ENCODE assay signal across 23 mouse cellular contexts in genomic region chr17:4227889-4228288, GRCm38 (mm10).
A peak's percentile ranks its signal among the peaks of the same experiment; 100 is the strongest.
DNase-seq lines count a peak whose midpoint lies in the region; ATAC-seq and TF ChIP-seq lines count a peak whose summit lies in the region.
"Had no signal": no experiment of that assay in that cellular context is flagged by ENCODE, and none has a peak within 500 bp of the region (broad histone marks: within the 10 kb centered on the region; RNA-seq: fewer than 3 reads in every experiment).

No protein-coding gene starts in this region.

- no peaks in the 10 kb centered on the region for H3K27me3 ChIP-seq in hindbrain, embryonic 14.5 days (ENCODE audit: control insufficient read depth, insufficient read depth, low read length)
- no peaks in the 10 kb centered on the region for H3K27me3 ChIP-seq in hindbrain, embryonic 11.5 days (ENCODE audit: control insufficient read depth, insufficient read depth, low read length)
- H3K27me3 ChIP-seq in neural tube, embryonic 13.5 days, result no peaks in the 10 kb centered on the region
- no peaks in the 10 kb centered on the region for H3K27me3 ChIP-seq in kidney, postnatal 0 days (ENCODE audit: insufficient read depth, low read length)
- no peaks in the 10 kb centered on the region for H3K27me3 ChIP-seq in neural tube, embryonic 15.5 days (replicated peaks)
- no peaks in the 10 kb centered on the region for H3K27me3 ChIP-seq in liver, postnatal 0 days (ENCODE audit: insufficient read depth, low read length)
- H3K27me3 ChIP-seq: embryonic facial prominence, embryonic 13.5 days; intestine, embryonic 15.5 days; liver, embryonic 12.5 days had no signal

- no peak for TF ChIP-seq CTCF in kidney, postnatal 0 days (IDR thresholded peaks at IDR 0.05; ENCODE audit: low read depth)
- no peak for TF ChIP-seq CTCF in liver, postnatal 0 days (IDR thresholded peaks at IDR 0.05; ENCODE audit: low read depth)

- H3K9ac ChIP-seq in hindbrain, embryonic 14.5 days, result no peak overlapping the region
- H3K9ac ChIP-seq in hindbrain, embryonic 11.5 days (ENCODE audit: low read depth, low read length), result no peak overlapping the region
- no peak overlapping the region for H3K9ac ChIP-seq in neural tube, embryonic 13.5 days
- no peak overlapping the region for H3K9ac ChIP-seq in kidney, postnatal 0 days (ENCODE audit: low read depth, low read length)
- H3K9ac ChIP-seq in neural tube, embryonic 15.5 days (replicated peaks), result no peak overlapping the region
- no peak overlapping the region for H3K9ac ChIP-seq in liver, postnatal 0 days (replicated peaks)
- H3K9ac ChIP-seq: embryonic facial prominence, embryonic 13.5 days; intestine, embryonic 15.5 days; liver, embryonic 12.5 days; lung, embryonic 14.5 days had no signal

- no peak for ATAC-seq in hindbrain, embryonic 14.5 days (ENCODE audit: low FRiP score)
- no peak for ATAC-seq in hindbrain, embryonic 11.5 days (ENCODE audit: low FRiP score)
- no peak for ATAC-seq in neural tube, embryonic 13.5 days (ENCODE audit: low read depth)
- ATAC-seq in kidney, postnatal 0 days (replicated peaks; ENCODE audit: low FRiP score, low read depth), result peak; percentile 61; the same call in 1 of the 2 replicates
- no peak for ATAC-seq in neural tube, embryonic 15.5 days (ENCODE audit: low FRiP score)
- ATAC-seq in liver, postnatal 0 days, result no peak
- ATAC-seq: forebrain, embryonic 14.5 days; intestine, embryonic 15.5 days; liver, embryonic 12.5 days had no signal

- 50% methylated on average over 10 of the region's 10 CpGs for WGBS in hindbrain, embryonic 14.5 days
- WGBS in hindbrain, embryonic 11.5 days, result 69% methylated on average over 10 of the region's 10 CpGs
- WGBS in neural tube, embryonic 13.5 days, result 52% methylated on average over 10 of the region's 10 CpGs
- 51% methylated on average over 10 of the region's 10 CpGs for WGBS in kidney, postnatal 0 days
- 42% methylated on average over 10 of the region's 10 CpGs for WGBS in neural tube, embryonic 15.5 days
- WGBS in liver, postnatal 0 days (ENCODE audit: insufficient replicate concordance), result 75% methylated on average over 10 of the region's 10 CpGs

- H3K4me1 ChIP-seq in hindbrain, embryonic 14.5 days (replicated peaks; ENCODE audit: control insufficient read depth, insufficient read depth, low read length), result peaks cover 17% of the 10 kb centered on the region; the same call in 1 of the 2 replicates
- H3K4me1 ChIP-seq in hindbrain, embryonic 11.5 days (replicated peaks; ENCODE audit: control insufficient read depth, insufficient read depth, low read length), result 0 out of 2 replicates have a peak, but pooled peaks cover 2% of the 10 kb centered on the region
- H3K4me1 ChIP-seq in neural tube, embryonic 13.5 days (replicated peaks), result peaks cover 16% of the 10 kb centered on the region
- H3K4me1 ChIP-seq in kidney, postnatal 0 days (replicated peaks; ENCODE audit: insufficient read depth, low read length), result no peaks in the 10 kb centered on the region
- peaks cover 16% of the 10 kb centered on the region for H3K4me1 ChIP-seq in neural tube, embryonic 15.5 days
- H3K4me1 ChIP-seq in liver, postnatal 0 days (ENCODE audit: insufficient read depth), result no peaks in the 10 kb centered on the region
- H3K4me1 ChIP-seq: embryonic facial prominence, embryonic 13.5 days; intestine, embryonic 15.5 days; liver, embryonic 12.5 days had no signal

- H3K4me2 ChIP-seq in hindbrain, embryonic 14.5 days (replicated peaks), result peak overlapping the region; percentile 19
- H3K4me2 ChIP-seq in hindbrain, embryonic 11.5 days (replicated peaks; ENCODE audit: low read depth, low read length), result no peak overlapping the region
- H3K4me2 ChIP-seq in neural tube, embryonic 13.5 days, result no peak overlapping the region
- 0 out of 2 replicates have a peak overlapping the region, but pooled peaks have one; percentile 10 for H3K4me2 ChIP-seq in kidney, postnatal 0 days (ENCODE audit: low read length)
- H3K4me2 ChIP-seq in neural tube, embryonic 15.5 days, result peak overlapping the region; percentile 29
- H3K4me2 ChIP-seq in liver, postnatal 0 days (ENCODE audit: low read depth, low read length), result no peak overlapping the region
- H3K4me2 ChIP-seq: embryonic facial prominence, embryonic 13.5 days; intestine, embryonic 15.5 days; liver, embryonic 12.5 days; lung, embryonic 14.5 days had no signal

- DNase-seq in hindbrain, embryonic 14.5 days (ENCODE audit: low spot score), result no peak
- DNase-seq in hindbrain, embryonic 11.5 days (ENCODE audit: low spot score), result no peak
- no peak for DNase-seq in neural tube, embryonic 10.5 days (ENCODE audit: extremely low spot score, low spot score)
- no peak for DNase-seq in kidney, postnatal 0 days (ENCODE audit: low spot score)
- DNase-seq in liver, postnatal 0 days, result no peak
- no peak for DNase-seq in adipocyte (ENCODE audit: low spot score)
- DNase-seq: B cell, adult 2 months; cerebellum, adult 11 months; cerebellum, postnatal 10 days; gastrocnemius, postnatal 10 days; heart, adult 18-20 months; heart, postnatal 36 days; lung, embryonic 14.5 days; lung, postnatal 36 days; right cerebral cortex, postnatal 25 days; thymus, postnatal 36 days had no signal

- TF ChIP-seq EP300 in liver, postnatal 0 days (IDR thresholded peaks at IDR 0.05; ENCODE audit: low read depth), result no peak

- H3K4me3 ChIP-seq in hindbrain, embryonic 14.5 days (replicated peaks; ENCODE audit: low read length), result no peak overlapping the region
- no peak overlapping the region for H3K4me3 ChIP-seq in hindbrain, embryonic 11.5 days (ENCODE audit: low read depth, low read length)
- H3K4me3 ChIP-seq in neural tube, embryonic 13.5 days, result no peak overlapping the region
- H3K4me3 ChIP-seq in kidney, postnatal 0 days (replicated peaks; ENCODE audit: low read depth, low read length), result no peak overlapping the region
- H3K4me3 ChIP-seq in neural tube, embryonic 15.5 days (replicated peaks), result no peak overlapping the region
- H3K4me3 ChIP-seq in liver, postnatal 0 days (ENCODE audit: low read depth, low read length), result no peak overlapping the region
- H3K4me3 ChIP-seq: embryonic facial prominence, embryonic 13.5 days; intestine, embryonic 15.5 days; liver, embryonic 12.5 days; myocyte had no signal

- peak overlapping the region; percentile 61; the same call in 1 of the 2 replicates for H3K27ac ChIP-seq in hindbrain, embryonic 14.5 days
- no peak overlapping the region for H3K27ac ChIP-seq in hindbrain, embryonic 11.5 days (ENCODE audit: low read depth, low read length)
- peak overlapping the region; percentile 54; the same call in 1 of the 2 replicates for H3K27ac ChIP-seq in neural tube, embryonic 13.5 days (replicated peaks)
- H3K27ac ChIP-seq in kidney, postnatal 0 days, result 0 out of 2 replicates have a peak overlapping the region, but pooled peaks have one; percentile 13
- no peak overlapping the region for H3K27ac ChIP-seq in neural tube, embryonic 15.5 days (replicated peaks)
- H3K27ac ChIP-seq in liver, postnatal 0 days (ENCODE audit: low read depth), result no peak overlapping the region
- H3K27ac ChIP-seq: embryonic facial prominence, embryonic 13.5 days; intestine, embryonic 15.5 days; liver, embryonic 12.5 days had no signal

- H3K9me3 ChIP-seq in hindbrain, embryonic 14.5 days (ENCODE audit: control insufficient read depth, low read length), result no peaks in the 10 kb centered on the region
- no peaks in the 10 kb centered on the region for H3K9me3 ChIP-seq in hindbrain, embryonic 11.5 days (ENCODE audit: control insufficient read depth, low read length)
- H3K9me3 ChIP-seq in neural tube, embryonic 13.5 days, result no peaks in the 10 kb centered on the region
- no peaks in the 10 kb centered on the region for H3K9me3 ChIP-seq in kidney, postnatal 0 days (replicated peaks; ENCODE audit: low read length)
- H3K9me3 ChIP-seq in neural tube, embryonic 15.5 days (replicated peaks), result no peaks in the 10 kb centered on the region
- no peaks in the 10 kb centered on the region for H3K9me3 ChIP-seq in liver, postnatal 0 days (ENCODE audit: low read length)
- H3K9me3 ChIP-seq: embryonic facial prominence, embryonic 13.5 days; intestine, embryonic 15.5 days; liver, embryonic 12.5 days had no signal

- no peaks in the 10 kb centered on the region for H3K36me3 ChIP-seq in hindbrain, embryonic 14.5 days (replicated peaks; ENCODE audit: control insufficient read depth, insufficient read depth)
- no peaks in the 10 kb centered on the region for H3K36me3 ChIP-seq in hindbrain, embryonic 11.5 days (ENCODE audit: control insufficient read depth, insufficient read depth, low read length)
- no peaks in the 10 kb centered on the region for H3K36me3 ChIP-seq in neural tube, embryonic 13.5 days
- no peaks in the 10 kb centered on the region for H3K36me3 ChIP-seq in kidney, postnatal 0 days (ENCODE audit: insufficient read depth, low read length)
- no peaks in the 10 kb centered on the region for H3K36me3 ChIP-seq in neural tube, embryonic 15.5 days
- H3K36me3 ChIP-seq in liver, postnatal 0 days (replicated peaks; ENCODE audit: insufficient read depth, low read length), result no peaks in the 10 kb centered on the region
- H3K36me3 ChIP-seq: embryonic facial prominence, embryonic 13.5 days; intestine, embryonic 15.5 days; liver, embryonic 12.5 days had no signal

Comparison
In these comparisons a context has a peak if more than half of its experiments do, and no peak if none do; other contexts are left out.
1. H3K27ac ChIP-seq: peak in hindbrain, embryonic 14.5 days (single experiment), neural tube, embryonic 13.5 days (single experiment) and kidney, postnatal 0 days (single experiment); none in hindbrain, embryonic 11.5 days (single experiment), neural tube, embryonic 15.5 days (single experiment) and liver, postnatal 0 days (single experiment).
2. H3K4me2 ChIP-seq: peak in hindbrain, embryonic 14.5 days (single experiment), kidney, postnatal 0 days (single experiment) and neural tube, embryonic 15.5 days (single experiment); none in hindbrain, embryonic 11.5 days (single experiment), neural tube, embryonic 13.5 days (single experiment) and liver, postnatal 0 days (single experiment).